Mouse (Mus musculus) neural tube, embryonic 14.5 days (tissue): ENCODE data around the gene P3h1. TPM values are rescaled to one million over a fixed set of nuclear protein-coding genes. Genes with fewer than 3 reads are reported as not detected.

Experiments used
- ATAC-seq: fragments of 200-750 bp; cut with Nextera tagmentation; 2 replicates; pipeline ENCODE4 v1.8.0; 2017; ENCODE audit warnings: low read depth, mild to moderate bottlenecking, moderate TSS enrichment, moderate library complexity
- H3K27ac ChIP-seq: fragments of 300-500 bp; sonication (generic); 2 replicates; pipeline ENCODE4 v1.5.1; 2014; ENCODE audit warnings: low read depth, mild to moderate bottlenecking, control low read depth, low read length, moderate library complexity, mixed read lengths
- H3K27me3 ChIP-seq: fragments of 300-500 bp; sonication (generic); 2 replicates; pipeline ENCODE4 v1.6.1; 2014; ENCODE audit warnings: low read length; ENCODE audit not compliant: control insufficient read depth, insufficient read depth
- H3K36me3 ChIP-seq: fragments of 300-500 bp; sonication (generic); 2 replicates; pipeline ENCODE4 v1.6.1; 2014; ENCODE audit warnings: low read length, mixed read lengths; ENCODE audit not compliant: control insufficient read depth, insufficient read depth
- H3K4me1 ChIP-seq: fragments of 300-500 bp; sonication (generic); 2 replicates; pipeline ENCODE4 v1.6.1; 2014; ENCODE audit warnings: low read length; ENCODE audit not compliant: control insufficient read depth, insufficient read depth
- H3K4me2 ChIP-seq: fragments of 300-500 bp; sonication (generic); 2 replicates; pipeline ENCODE4 v1.6.1; 2014; ENCODE audit warnings: mild to moderate bottlenecking, low read depth, low read length, control low read depth
- H3K4me3 ChIP-seq: fragments of 300-500 bp; sonication (generic); 2 replicates; pipeline ENCODE4 v1.5.1; 2014; ENCODE audit warnings: low read depth, low read length, control low read depth, mixed read lengths
- H3K9ac ChIP-seq: fragments of 300-500 bp; sonication (generic); replicated peaks from 2 replicates; pipeline ENCODE4 v1.6.1; 2014; ENCODE audit warnings: low read depth, mild to moderate bottlenecking, control low read depth, low read length, mixed read lengths
- H3K9me3 ChIP-seq: fragments of 300-500 bp; sonication (generic); 2 replicates; pipeline ENCODE4 v1.6.1; 2016; ENCODE audit warnings: low read length; ENCODE audit not compliant: control insufficient read depth
- WGBS: fragments of 180-500 bp; shearing (Covaris S2); extraction: QIAGEN DNeasy Blood & Tissue Kit; methylation state at CpG from one replicate; pipeline ENCODE4 v1.1.7; 2014; 5-methylcytosine and 5-hydroxymethylcytosine counted together
- polyA plus RNA-seq: library from polyadenylated mRNA; unstranded; fragments of >200 nt; fragmentation: Nextera tagmentation; extraction: Ambion mirVana; gene quantifications from 2 replicates; pipeline ENCODE4 v1.2.1, GENCODE M21; 2014

Gene P3h1
- polyA plus RNA-seq, 1 experiment from 2014 or later, result 9.1 TPM

GRCm38 (mm10) chr4:119257083-119257482 is 24.4 kb downstream of the P3h1 start:
- 81% methylated on average over 6 of the region's 6 CpGs for WGBS
- no peak overlapping the region for H3K4me3 ChIP-seq
- H3K9me3 ChIP-seq, result no peaks in the 10 kb centered on the region
- H3K4me1 ChIP-seq, result peaks cover 6% of the 10 kb centered on the region
- no peak overlapping the region for H3K9ac ChIP-seq
- H3K4me2 ChIP-seq, result no peak overlapping the region
- no peaks in the 10 kb centered on the region for H3K36me3 ChIP-seq
- no peak overlapping the region for H3K27ac ChIP-seq
- ATAC-seq, result no peak
- no peaks in the 10 kb centered on the region for H3K27me3 ChIP-seq

- H3K4me1 ChIP-seq, result no peaks in the 10 kb centered on the region
- no peak for ATAC-seq
- WGBS, result 79% methylated on average over 15 of the region's 15 CpGs
- no peak overlapping the region for H3K4me3 ChIP-seq
- no peak overlapping the region for H3K9ac ChIP-seq
- no peaks in the 10 kb centered on the region for H3K27me3 ChIP-seq
- no peak overlapping the region for H3K4me2 ChIP-seq
- no peaks in the 10 kb centered on the region for H3K9me3 ChIP-seq
- no peak overlapping the region for H3K27ac ChIP-seq
- no peaks in the 10 kb centered on the region for H3K36me3 ChIP-seq
Measured at GRCm38 (mm10) chr4:119259344-119260254, 26.9 kb downstream of the P3h1 start.

- no peak overlapping the region for H3K9ac ChIP-seq
- WGBS, result 70% methylated on average over 7 of the region's 7 CpGs
Measured at GRCm38 (mm10) chr4:119261087-119261713, 28.5 kb downstream of the P3h1 start.

GRCm38 (mm10) chr4:119262483-119262882 is 29.8 kb downstream of the P3h1 start:
- WGBS, result 93% methylated on average over 5 of the region's 5 CpGs
- Histone ChIP-seq H3K27ac (no peak overlapping the region), H3K4me2 (no peak overlapping the region), H3K36me3 (no peaks in the 10 kb centered on the region), H3K27me3 (no peaks in the 10 kb centered on the region), H3K4me1 (no peaks in the 10 kb centered on the region), H3K4me3 (no peak overlapping the region), H3K9me3 (no peaks in the 10 kb centered on the region), H3K9ac (no peak overlapping the region)
- ATAC-seq, result no peak

More at GRCm38 (mm10) chr4:119261087-119261713, 28.5 kb downstream of the P3h1 start:
- no peaks in the 10 kb centered on the region for H3K27me3 ChIP-seq
- H3K27ac ChIP-seq, result no peak overlapping the region
- H3K36me3 ChIP-seq, result no peaks in the 10 kb centered on the region
- H3K9me3 ChIP-seq, result no peaks in the 10 kb centered on the region
- no peak overlapping the region for H3K4me3 ChIP-seq
- no peaks in the 10 kb centered on the region for H3K4me1 ChIP-seq
- no peak for ATAC-seq
- H3K4me2 ChIP-seq, result no peak overlapping the region

GRCm38 (mm10) chr4:119263459-119263858 is 30.7 kb downstream of the P3h1 start:
- H3K4me2 ChIP-seq, result no peak overlapping the region
- WGBS, result 83% methylated on average over 3 of the region's 3 CpGs
- no peaks in the 10 kb centered on the region for H3K36me3 ChIP-seq
- H3K9ac ChIP-seq, result no peak overlapping the region
- no peaks in the 10 kb centered on the region for H3K9me3 ChIP-seq
- no peak overlapping the region for H3K27ac ChIP-seq
- no peaks in the 10 kb centered on the region for H3K4me1 ChIP-seq
- no peak for ATAC-seq
- no peaks in the 10 kb centered on the region for H3K27me3 ChIP-seq
- no peak overlapping the region for H3K4me3 ChIP-seq

GRCm38 (mm10) chr4:119266606-119267005 is 33.9 kb downstream of the P3h1 start:
- no peak overlapping the region for H3K9ac ChIP-seq
- no peak overlapping the region for H3K4me2 ChIP-seq
- no peaks in the 10 kb centered on the region for H3K4me1 ChIP-seq
- H3K4me3 ChIP-seq, result no peak overlapping the region
- H3K9me3 ChIP-seq, result no peaks in the 10 kb centered on the region
- ATAC-seq, result no peak
- WGBS, result 87% methylated on average over 13 of the region's 13 CpGs
- H3K27ac ChIP-seq, result no peak overlapping the region
- no peaks in the 10 kb centered on the region for H3K27me3 ChIP-seq
- H3K36me3 ChIP-seq, result peaks cover 7% of the 10 kb centered on the region; the same call in 1 of the 2 replicates

- H3K9ac ChIP-seq, result no peak overlapping the region
- no peak for ATAC-seq
- H3K27ac ChIP-seq, result no peak overlapping the region
- no peaks in the 10 kb centered on the region for H3K9me3 ChIP-seq
- peaks cover 51% of the 10 kb centered on the region for H3K36me3 ChIP-seq
- no peaks in the 10 kb centered on the region for H3K27me3 ChIP-seq
- WGBS, result 81% methylated on average over 1 of the region's 1 CpGs
- no peaks in the 10 kb centered on the region for H3K4me1 ChIP-seq
- H3K4me2 ChIP-seq, result no peak overlapping the region
- H3K4me3 ChIP-seq, result no peak overlapping the region
Measured at GRCm38 (mm10) chr4:119274627-119275026, 41.9 kb downstream of the P3h1 start.

- no peak overlapping the region for H3K27ac ChIP-seq
- H3K4me2 ChIP-seq, result no peak overlapping the region
- WGBS, result 90% methylated on average over 2 of the region's 2 CpGs
- no peak overlapping the region for H3K9ac ChIP-seq
- peaks cover 55% of the 10 kb centered on the region for H3K36me3 ChIP-seq
- H3K27me3 ChIP-seq, result no peaks in the 10 kb centered on the region
- no peak for ATAC-seq
- H3K4me3 ChIP-seq, result no peak overlapping the region
- no peaks in the 10 kb centered on the region for H3K9me3 ChIP-seq
- no peaks in the 10 kb centered on the region for H3K4me1 ChIP-seq
Measured at GRCm38 (mm10) chr4:119275226-119275625, 42.5 kb downstream of the P3h1 start.

- no peak overlapping the region for H3K9ac ChIP-seq
- WGBS, result 73% methylated on average over 2 of the region's 2 CpGs
- H3K27ac ChIP-seq, result no peak overlapping the region
- no peaks in the 10 kb centered on the region for H3K9me3 ChIP-seq
- H3K36me3 ChIP-seq, result peaks cover 53% of the 10 kb centered on the region
- no peaks in the 10 kb centered on the region for H3K27me3 ChIP-seq
- no peak for ATAC-seq
- H3K4me3 ChIP-seq, result no peak overlapping the region
- H3K4me2 ChIP-seq, result no peak overlapping the region
- no peaks in the 10 kb centered on the region for H3K4me1 ChIP-seq
Measured at GRCm38 (mm10) chr4:119275726-119276125, 43.0 kb downstream of the P3h1 start.
